Comparison of ENCODE assay signal across 22 mouse cellular contexts in genomic region chr16:34993694-34994330, GRCm38 (mm10). TPM values are rescaled to one million over a fixed set of nuclear protein-coding genes. Genes with fewer than 3 reads are reported as not detected.
A peak's percentile ranks its signal among the peaks of the same experiment; 100 is the strongest.
DNase-seq lines count a peak whose midpoint lies in the region; ATAC-seq and TF ChIP-seq lines count a peak whose summit lies in the region.
"Had no signal": no experiment of that assay in that cellular context is flagged by ENCODE, and none has a peak within 500 bp of the region (broad histone marks: within the 10 kb centered on the region; RNA-seq: fewer than 3 reads in every experiment).

No protein-coding gene starts in this region.

- H3K4me3 ChIP-seq in gastrocnemius, adult 2 months, result no peak overlapping the region
- no peak overlapping the region for H3K4me3 ChIP-seq in liver, adult 2 months (ENCODE audit: insufficient read depth, low read depth, low read length)
- H3K4me3 ChIP-seq in liver, postnatal 0 days (ENCODE audit: low read depth, low read length), result no peak overlapping the region
- no peak overlapping the region for H3K4me3 ChIP-seq in intestine, embryonic 14.5 days (ENCODE audit: low read depth, low read length)
- H3K4me3 ChIP-seq in stomach, embryonic 15.5 days (replicated peaks), result no peak overlapping the region
- no peak overlapping the region for H3K4me3 ChIP-seq in forebrain, embryonic 13.5 days
- H3K4me3 ChIP-seq: forebrain, embryonic 12.5 days; heart, embryonic 10.5 days; hindbrain, embryonic 10.5 days; limb, embryonic 10.5 days; midbrain, embryonic 13.5 days; neural tube, embryonic 12.5 days had no signal

- no peak overlapping the region for H3K4me2 ChIP-seq in liver, postnatal 0 days (ENCODE audit: low read depth, low read length)
- peak overlapping the region; percentile 25; the same call in 1 of the 2 replicates for H3K4me2 ChIP-seq in intestine, embryonic 14.5 days (ENCODE audit: low read length)
- peak overlapping the region; percentile 8; the same call in 1 of the 2 replicates for H3K4me2 ChIP-seq in stomach, embryonic 15.5 days
- H3K4me2 ChIP-seq in forebrain, embryonic 13.5 days, result no peak overlapping the region
- H3K4me2 ChIP-seq: forebrain, embryonic 12.5 days; liver, embryonic 11.5 days; midbrain, embryonic 13.5 days; neural tube, embryonic 12.5 days had no signal

- no peaks in the 10 kb centered on the region for H3K9me3 ChIP-seq in liver, postnatal 0 days (ENCODE audit: low read length)
- H3K9me3 ChIP-seq in intestine, embryonic 14.5 days (ENCODE audit: control insufficient read depth, low read length), result no peaks in the 10 kb centered on the region
- no peaks in the 10 kb centered on the region for H3K9me3 ChIP-seq in stomach, embryonic 15.5 days
- no peaks in the 10 kb centered on the region for H3K9me3 ChIP-seq in forebrain, embryonic 13.5 days (replicated peaks)
- H3K9me3 ChIP-seq: forebrain, embryonic 12.5 days; G1E; heart, embryonic 10.5 days; hindbrain, embryonic 10.5 days; limb, embryonic 10.5 days; midbrain, embryonic 13.5 days; neural tube, embryonic 12.5 days had no signal

- H3K79me2 ChIP-seq in liver, adult 2 months (ENCODE audit: control insufficient read depth, insufficient read depth, low read length), result no peaks in the 10 kb centered on the region

- peak overlapping the region; percentile 45; the same call in 1 of the 2 replicates for H3K9ac ChIP-seq in liver, adult 2 months (ENCODE audit: low read depth, low read length)
- H3K9ac ChIP-seq in liver, postnatal 0 days (replicated peaks), result no peak overlapping the region
- H3K9ac ChIP-seq in intestine, embryonic 14.5 days (ENCODE audit: low read length), result no peak overlapping the region
- no peak overlapping the region for H3K9ac ChIP-seq in stomach, embryonic 15.5 days
- H3K9ac ChIP-seq in forebrain, embryonic 13.5 days, result no peak overlapping the region
- H3K9ac ChIP-seq: forebrain, embryonic 12.5 days; midbrain, embryonic 13.5 days; neural tube, embryonic 12.5 days had no signal

- TF ChIP-seq EP300 in liver, postnatal 0 days (IDR thresholded peaks at IDR 0.05; ENCODE audit: low read depth), result no peak

- no peak for ATAC-seq in liver, postnatal 0 days
- no peak for ATAC-seq in intestine, embryonic 14.5 days (replicated peaks; ENCODE audit: low FRiP score, low TSS enrichment, low read depth)
- ATAC-seq in stomach, embryonic 15.5 days (ENCODE audit: insufficient read depth, low FRiP score, low read depth), result no peak
- no peak for ATAC-seq in forebrain, embryonic 13.5 days
- ATAC-seq: activated CD4-positive, CD25-positive, alpha-beta regulatory T cell, adult 4 months; midbrain, embryonic 13.5 days had no signal

- intact Hi-C loops in gastrocnemius, adult 2 months (cut with DNase I), result no loop called here
- intact Hi-C loops in left cerebral cortex, postnatal 36 days (cut with DNase I), result no loop called here

- H3K36me3 ChIP-seq in liver, adult 2 months (ENCODE audit: control insufficient read depth, insufficient read depth, low read length), result peaks cover 4% of the 10 kb centered on the region; the same call in 1 of the 2 replicates
- no peaks in the 10 kb centered on the region for H3K36me3 ChIP-seq in liver, postnatal 0 days (replicated peaks; ENCODE audit: insufficient read depth, low read length)
- peaks cover 13% of the 10 kb centered on the region; the same call in 1 of the 2 replicates for H3K36me3 ChIP-seq in intestine, embryonic 14.5 days (ENCODE audit: control insufficient read depth, insufficient read depth, low read length)
- 0 out of 2 replicates have a peak, but pooled peaks cover 3% of the 10 kb centered on the region for H3K36me3 ChIP-seq in stomach, embryonic 15.5 days
- no peaks in the 10 kb centered on the region for H3K36me3 ChIP-seq in forebrain, embryonic 13.5 days (ENCODE audit: poor library complexity, severe bottlenecking)
- H3K36me3 ChIP-seq: forebrain, embryonic 12.5 days; G1E; heart, embryonic 10.5 days; limb, embryonic 10.5 days; midbrain, embryonic 13.5 days; neural tube, embryonic 12.5 days had no signal

- 51% methylated on average over 10 of the region's 10 CpGs for WGBS in liver, adult 2 months
- 76% methylated on average over 10 of the region's 10 CpGs for WGBS in liver, postnatal 0 days (ENCODE audit: insufficient replicate concordance)
- 80% methylated on average over 10 of the region's 10 CpGs for WGBS in intestine, embryonic 14.5 days
- WGBS in stomach, embryonic 15.5 days, result 70% methylated on average over 10 of the region's 10 CpGs
- WGBS in forebrain, embryonic 13.5 days, result 93% methylated on average over 10 of the region's 10 CpGs

- TF ChIP-seq POLR2A in liver, adult 2 months (IDR thresholded peaks at IDR 0.05; ENCODE audit: extremely low read depth, insufficient read depth, low read length), result no peak

- peaks cover 25% of the 10 kb centered on the region for H3K4me1 ChIP-seq in liver, adult 2 months (ENCODE audit: control insufficient read depth, insufficient read depth, low read length)
- peaks cover 6% of the 10 kb centered on the region; the same call in 1 of the 2 replicates for H3K4me1 ChIP-seq in liver, postnatal 0 days (ENCODE audit: insufficient read depth)
- H3K4me1 ChIP-seq in intestine, embryonic 14.5 days (replicated peaks; ENCODE audit: control insufficient read depth, insufficient read depth, low read length), result peaks cover 20% of the 10 kb centered on the region
- peaks cover 15% of the 10 kb centered on the region; the same call in 1 of the 2 replicates for H3K4me1 ChIP-seq in stomach, embryonic 15.5 days
- peaks cover 5% of the 10 kb centered on the region; the same call in 1 of the 2 replicates for H3K4me1 ChIP-seq in forebrain, embryonic 13.5 days
- H3K4me1 ChIP-seq: midbrain, embryonic 13.5 days had no signal

- H3K27ac ChIP-seq in gastrocnemius, adult 2 months, result peak overlapping the region; percentile 64
- H3K27ac ChIP-seq in liver, adult 2 months (replicated peaks; ENCODE audit: insufficient read depth, low read depth, low read length), result peak overlapping the region; percentile 98
- no peak overlapping the region for H3K27ac ChIP-seq in liver, postnatal 0 days (ENCODE audit: low read depth)
- H3K27ac ChIP-seq in intestine, embryonic 14.5 days (ENCODE audit: low read depth), result peak overlapping the region; percentile 90
- H3K27ac ChIP-seq in stomach, embryonic 15.5 days, result peak overlapping the region; percentile 90
- no peak overlapping the region for H3K27ac ChIP-seq in forebrain, embryonic 13.5 days
- H3K27ac ChIP-seq: forebrain, embryonic 12.5 days; heart, embryonic 10.5 days; hindbrain, embryonic 10.5 days; kidney, postnatal 0 days; limb, embryonic 10.5 days; midbrain, embryonic 13.5 days; neural tube, embryonic 12.5 days had no signal

- TF ChIP-seq CTCF in gastrocnemius, adult 2 months (IDR thresholded peaks at IDR 0.05), result no peak
- no peak for TF ChIP-seq CTCF in liver, adult 2 months (IDR thresholded peaks at IDR 0.05; ENCODE audit: low read depth, low read length)
- no peak for TF ChIP-seq CTCF in liver, postnatal 0 days (IDR thresholded peaks at IDR 0.05; ENCODE audit: low read depth)

- DNase-seq in gastrocnemius, adult 2 months, result no peak
- no peak for DNase-seq in gastrocnemius, adult 18-20 months (ENCODE audit: low spot score)
- peak; percentile 92 for DNase-seq in liver, adult 2 months (ENCODE audit: extremely low read depth, low read depth, low spot score)
- DNase-seq in liver, postnatal 0 days, result no peak
- DNase-seq in intestine, embryonic 14.5 days (ENCODE audit: low spot score), result no peak
- DNase-seq in left cerebral cortex, postnatal 36 days (ENCODE audit: low spot score in 2 of 2), result no peak
- DNase-seq: adrenal gland, postnatal 36 days; cerebellum, postnatal 36 days; gastrocnemius, postnatal 14 days; thymus, adult 18-20 months had no signal

- no peaks in the 10 kb centered on the region for H3K27me3 ChIP-seq in liver, adult 2 months (ENCODE audit: control insufficient read depth, insufficient read depth, low read length)
- no peaks in the 10 kb centered on the region for H3K27me3 ChIP-seq in liver, postnatal 0 days (ENCODE audit: insufficient read depth, low read length)
- H3K27me3 ChIP-seq in intestine, embryonic 14.5 days (replicated peaks; ENCODE audit: control insufficient read depth, insufficient read depth, low read length), result no peaks in the 10 kb centered on the region
- H3K27me3 ChIP-seq in stomach, embryonic 15.5 days (replicated peaks), result no peaks in the 10 kb centered on the region
- no peaks in the 10 kb centered on the region for H3K27me3 ChIP-seq in forebrain, embryonic 13.5 days
- H3K27me3 ChIP-seq: midbrain, embryonic 13.5 days; neural tube, embryonic 12.5 days had no signal

RNA-seq across cellular contexts. Expression of gene Hacd2, which starts 28.4 kb away (rescaled TPM):
- 1 to 10 TPM; 1.8 TPM for total RNA-seq in gastrocnemius, adult 2 months (2021)
- total RNA-seq in gastrocnemius, adult 18-20 months (2021), result 1 to 10 TPM; 1.9 to 2.1 TPM
- total RNA-seq in liver, adult 2 months (2014; rRNA removed), result 19.8 and 23.8 TPM in 2 replicates
- 70.7 and 88.9 TPM in 2 replicates for polyA plus RNA-seq in liver, adult 2 months (2012; rRNA removed)
- polyA plus RNA-seq in liver, postnatal 0 days (2015; fragmentation: Nextera tagmentation; extraction: Ambion mirVana), result 138 and 154 TPM in 2 replicates
- polyA plus RNA-seq in intestine, embryonic 14.5 days (2014; fragmentation: Nextera tagmentation; extraction: Ambion mirVana), result 45.4 and 53.7 TPM in 2 replicates
- polyA plus RNA-seq in stomach, embryonic 15.5 days (2015; fragmentation: Nextera tagmentation; extraction: Ambion mirVana), result 97.9 and 122 TPM in 2 replicates
- 10 to 100 TPM; 25.4 to 32.5 TPM for total RNA-seq in left cerebral cortex, postnatal 36 days (2021)
- 40.8 and 42.2 TPM in 2 replicates for polyA plus RNA-seq in forebrain, embryonic 13.5 days (2015; fragmentation: Nextera tagmentation; extraction: Ambion mirVana)

Comparison
In these comparisons a context has a peak if more than half of its experiments do, and no peak if none do; other contexts are left out.
1. H3K27ac ChIP-seq: peak in gastrocnemius, adult 2 months (single experiment), liver, adult 2 months (single experiment), intestine, embryonic 14.5 days (single experiment) and stomach, embryonic 15.5 days (single experiment); none in liver, postnatal 0 days (single experiment) and forebrain, embryonic 13.5 days (single experiment).
2. H3K4me2 ChIP-seq: peak in intestine, embryonic 14.5 days (single experiment) and stomach, embryonic 15.5 days (single experiment); none in liver, postnatal 0 days (single experiment) and forebrain, embryonic 13.5 days (single experiment).